Mouse (Mus musculus) spleen, adult 2 months (tissue): ENCODE results near the gene Mylk2.

Experiments
- CTCF ChIP-seq: fragments of 200-500 bp; IDR thresholded peaks from 2 replicates; pipeline ENCODE4 v1.5.1; 2011; ENCODE audit warnings: mild to moderate bottlenecking, inconsistent platforms; ENCODE audit not compliant: insufficient read depth, insufficient read length, insufficient replicate concordance; ENCODE audit errors: extremely low read depth
- POLR2A ChIP-seq: fragments of 200-500 bp; IDR thresholded peaks from 2 replicates; pipeline ENCODE4 v1.6.1; 2011; ENCODE audit warnings: low read depth, low read length, inconsistent platforms

- no peak for TF ChIP-seq POLR2A
- no peak for TF ChIP-seq CTCF
Observed at GRCm38 (mm10) chr2:152909848-152910247, 1.3 kb upstream of the Mylk2 start.
